Mouse (Mus musculus) left cerebral cortex, postnatal 4 days (tissue): Measurements from ENCODE around the gene Nup62cl. TPM values are rescaled to one million over a fixed set of nuclear protein-coding genes. Genes with fewer than 3 reads are reported as not detected.

Source experiments
- DNase-seq: peaks from one replicate; pipeline ENCODE4 v3.0.0-alpha.2; 2022
- intact Hi-C: fragments of 180-260 bp; cut with DNase I; formaldehyde crosslinking; loops from one replicate; pipeline ENCODE4 v1.15.1; 2025
- total RNA-seq, 2 experiments: library from RNA; stranded (reverse); gene quantifications; 2 replicates each; pipeline ENCODE4 v1.2.3; 2021

Gene Nup62cl
- total RNA-seq = under 1 TPM; 0.50 to 0.79 TPM

- intact Hi-C loops = no loop called here
- peak; percentile 13 for DNase-seq
Observed at GRCm38 (mm10) chrX:140062135-140062975, at the start of gene Nup62cl, which contains the start of gene Pih1h3b. TSS of gene Nup62cl (minus strand) at chrX:140062712. TSS of gene Pih1h3b (plus strand) at chrX:140062879.

GRCm38 (mm10) chrX:140094066-140094465, 31.6 kb upstream of the Nup62cl start:
- DNase-seq = no peak

GRCm38 (mm10) chrX:140082535-140082934, 20.0 kb upstream of the Nup62cl start:
- intact Hi-C loops = no loop called here
- no peak for DNase-seq

More at GRCm38 (mm10) chrX:140094066-140094465, 31.6 kb upstream of the Nup62cl start:
- intact Hi-C loops = no loop called here

DNA sequence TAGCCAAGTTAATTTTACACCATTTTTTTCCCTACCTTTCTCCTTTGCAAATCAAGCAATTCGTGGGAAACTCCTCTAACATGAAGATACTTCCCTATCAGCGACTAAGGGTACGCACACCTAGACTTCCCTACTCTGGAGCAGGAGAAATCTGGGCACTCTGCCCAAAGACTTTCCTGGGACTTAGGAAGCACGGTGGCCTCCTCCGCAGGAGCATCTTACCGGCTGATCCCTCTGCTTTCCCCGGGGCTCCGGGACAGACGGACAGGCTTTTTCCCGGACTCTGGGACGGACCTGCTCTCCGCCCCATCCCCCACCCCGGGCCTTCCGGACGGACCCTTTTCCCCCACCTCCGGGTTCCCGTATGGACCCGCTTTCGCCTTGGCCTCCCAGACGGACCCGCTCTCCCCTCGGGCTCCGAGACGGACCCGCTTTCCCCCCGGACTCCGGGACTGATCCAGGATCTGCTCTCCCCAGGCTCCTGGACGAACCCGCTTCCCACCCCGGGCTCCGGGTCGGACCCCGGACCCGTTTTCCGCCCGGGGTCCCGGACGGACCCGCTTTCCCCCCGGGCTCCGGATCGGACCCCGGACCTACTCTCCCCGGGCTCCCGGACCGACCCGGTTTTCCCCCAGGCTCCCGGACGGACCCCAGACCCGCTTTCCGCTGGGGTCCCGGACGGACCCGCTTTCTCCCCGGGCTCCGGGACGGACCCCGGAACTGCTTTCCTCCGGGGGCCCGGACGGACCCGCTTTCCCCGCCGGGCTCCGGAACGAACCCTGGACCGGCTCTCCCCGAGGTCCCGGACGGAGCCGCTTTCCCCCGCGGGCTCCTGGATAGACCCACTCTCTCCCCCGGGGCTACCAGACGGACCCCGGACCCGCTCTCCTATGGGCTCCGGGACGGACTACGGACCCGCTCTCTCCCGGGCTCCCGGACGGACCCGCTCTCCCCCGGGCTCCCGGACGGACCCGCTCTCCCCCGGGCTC, 1.3 kb downstream of the Nup62cl start:
- intact Hi-C loops = no loop called here
- DNase-seq = peak; percentile 3

DNA sequence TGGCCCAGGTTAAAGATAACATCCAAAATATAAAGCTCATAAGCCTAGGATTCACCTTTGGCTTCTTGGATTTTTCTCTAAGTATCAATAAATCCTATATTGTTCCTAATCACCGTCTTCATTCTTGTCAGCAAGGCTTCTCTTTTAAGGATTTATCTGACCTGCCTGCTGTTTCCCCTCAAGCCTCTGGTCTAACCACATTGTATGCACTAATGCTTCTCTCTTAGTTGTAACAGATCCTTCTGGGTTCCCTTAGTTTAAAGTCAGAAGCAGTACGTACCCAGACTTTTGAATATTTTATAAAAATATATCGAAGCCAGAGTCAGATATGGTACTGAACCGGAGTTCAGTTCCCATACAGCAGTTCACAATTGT, 63.8 kb downstream of the Nup62cl start:
- no peak for DNase-seq
- intact Hi-C loops = no loop called here

GRCm38 (mm10) chrX:139997740-139998690, 64.5 kb downstream of the Nup62cl start, which contains the start of gene Rbm41:
TSS of gene Rbm41 (minus strand) at chrX:139998595.
- intact Hi-C loops = no loop called here
- peak; percentile 17 for DNase-seq

- intact Hi-C loops = no loop called here
- no peak for DNase-seq
Observed at GRCm38 (mm10) chrX:139982115-139982514, 80.4 kb downstream of the Nup62cl start.

Other genes starting within 250 kb of the Nup62cl start
- gene Morc4, start 191.0 kb downstream of the Nup62cl start, total RNA-seq = 1 to 10 TPM; 6.1 to 8.8 TPM
- gene Rbm41, start 64.1 kb downstream of the Nup62cl start, total RNA-seq = 10 to 100 TPM; 12.1 to 14.3 TPM
- gene Pih1h3b, start 167 bp upstream of the Nup62cl start, total RNA-seq = not detected